Mouse (Mus musculus) leukemia stem cell, adult 10-12 weeks (primary cell): ENCODE results near the gene Hspa5. TPM values are rescaled to one million over a fixed set of nuclear protein-coding genes. Genes with fewer than 3 reads are reported as not detected.

Experiments
- polyA plus RNA-seq: library from polyadenylated mRNA; stranded (reverse); fragments of >175 nt; gene quantifications from 2 replicates; pipeline ENCODE4 v1.2.3, GENCODE M21; 2012; ENCODE audit warnings: low replicate concordance

Gene Hspa5
- 56.4 and 125 TPM in 2 replicates for polyA plus RNA-seq

DNA sequence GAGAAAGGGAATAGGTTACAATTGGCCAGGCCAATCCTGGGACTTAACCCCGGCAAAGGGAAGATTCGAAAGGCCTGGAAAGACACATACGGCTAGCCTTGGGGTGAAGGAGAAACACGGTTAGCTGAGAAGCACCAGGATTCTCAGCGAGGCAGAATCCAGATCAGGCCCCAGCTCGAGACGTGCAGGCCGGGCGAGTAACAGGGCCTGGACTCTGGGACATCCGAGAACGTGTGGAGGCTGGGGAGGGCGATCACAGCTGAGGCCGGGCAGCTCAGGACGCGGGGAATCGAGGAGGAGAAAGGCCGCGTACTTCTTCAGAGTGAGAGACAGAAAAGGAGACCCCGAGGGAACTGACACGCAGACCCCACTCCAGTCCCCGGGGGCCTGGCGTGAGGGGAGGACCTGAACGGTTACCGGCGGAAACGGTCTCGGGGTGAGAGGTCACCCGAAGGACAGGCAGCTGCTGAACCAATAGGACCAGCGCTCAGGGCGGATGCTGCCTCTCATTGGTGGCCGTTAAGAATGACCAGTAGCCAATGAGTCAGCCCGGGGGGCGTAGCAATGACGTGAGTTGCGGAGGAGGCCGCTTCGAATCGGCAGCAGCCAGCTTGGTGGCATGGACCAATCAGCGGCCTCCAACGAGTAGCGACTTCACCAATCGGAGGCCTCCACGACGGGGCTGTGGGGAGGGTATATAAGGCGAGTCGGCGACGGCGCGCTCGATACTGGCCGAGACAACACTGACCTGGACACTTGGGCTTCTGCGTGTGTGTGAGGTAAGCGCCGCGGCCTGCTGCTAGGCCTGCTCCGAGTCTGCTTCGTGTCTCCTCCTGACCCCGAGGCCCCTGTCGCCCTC, at the start of gene Hspa5:
Gene Hspa5, plus strand, starts transcription at position 603 of the 859 bp plus-strand sequence.

GRCm38 (mm10) chr2:34754551-34755358, 17.0 kb upstream of the Hspa5 start, which contains the start of gene Gapvd1:
Gene Gapvd1 (minus strand): TSS chr2:34755232.

GRCm38 (mm10) chr2:34799357-34800256, 27.8 kb downstream of the Hspa5 start, which contains the start of gene Rabepk:
Gene Rabepk (minus strand): TSS chr2:34799912.

DNA sequence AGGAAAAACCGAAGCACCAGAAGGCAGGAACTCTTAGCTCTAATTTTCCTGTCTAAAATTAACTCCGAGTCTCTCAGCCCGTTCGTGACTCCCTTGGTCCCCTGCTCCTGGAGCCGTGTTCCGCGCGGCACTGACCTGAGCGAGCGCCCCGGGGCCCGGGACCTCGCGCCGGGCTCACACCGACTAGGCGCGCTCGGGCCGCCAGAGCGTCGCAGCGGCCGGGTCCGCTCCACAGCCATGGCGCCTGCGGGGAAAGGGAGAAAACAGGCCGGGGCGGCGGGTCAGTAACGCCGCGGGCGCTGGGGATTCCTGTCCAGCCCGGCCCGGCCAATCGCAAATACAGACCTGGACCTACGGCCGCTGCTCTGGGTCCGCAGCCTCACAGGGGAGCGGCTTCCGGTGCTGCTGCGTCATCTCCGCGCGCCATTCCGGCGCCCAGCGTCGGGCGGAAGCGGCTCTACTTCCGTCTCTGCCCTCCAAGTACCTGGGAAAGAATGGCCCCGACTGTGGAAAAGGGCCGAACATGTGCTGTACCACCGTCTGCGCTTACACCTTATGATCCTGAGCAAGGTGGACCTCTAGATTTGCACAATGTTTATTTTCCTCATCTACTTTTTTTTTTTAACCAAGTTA, 54.2 kb downstream of the Hspa5 start, which contains the start of gene Fbxw2:
Gene Fbxw2, minus strand, starts transcription at position 485 of the 633 bp plus-strand sequence.

Other genes with a start within 250 kb of the Hspa5 start
- gene Gapvd1, start 16.7 kb upstream of the Hspa5 start, polyA plus RNA-seq, result 20.5 and 24.6 TPM in 2 replicates
- gene Rabepk, start 27.9 kb downstream of the Hspa5 start, polyA plus RNA-seq, result 5.6 and 20.6 TPM in 2 replicates
- 25.3 and 42.4 TPM in 2 replicates for gene Fbxw2, start 54.3 kb downstream of the Hspa5 start, polyA plus RNA-seq
- gene Gm34653, start 61.0 kb downstream of the Hspa5 start, polyA plus RNA-seq, result not detected in 2 replicates
- gene Cutal, start 102.4 kb downstream of the Hspa5 start, polyA plus RNA-seq, result not detected in 2 replicates
- gene Psmd5, start 103.0 kb downstream of the Hspa5 start, polyA plus RNA-seq, result 5.3 and 11.2 TPM in 2 replicates
- gene Phf19, start 142.1 kb downstream of the Hspa5 start, polyA plus RNA-seq, result 2.7 and 3.9 TPM in 2 replicates
- 3.8 and 5.1 TPM in 2 replicates for gene Traf1, start 189.8 kb downstream of the Hspa5 start, polyA plus RNA-seq